Comparison of ENCODE assay signal across 9 mouse cellular contexts in the genomic region with DNA sequence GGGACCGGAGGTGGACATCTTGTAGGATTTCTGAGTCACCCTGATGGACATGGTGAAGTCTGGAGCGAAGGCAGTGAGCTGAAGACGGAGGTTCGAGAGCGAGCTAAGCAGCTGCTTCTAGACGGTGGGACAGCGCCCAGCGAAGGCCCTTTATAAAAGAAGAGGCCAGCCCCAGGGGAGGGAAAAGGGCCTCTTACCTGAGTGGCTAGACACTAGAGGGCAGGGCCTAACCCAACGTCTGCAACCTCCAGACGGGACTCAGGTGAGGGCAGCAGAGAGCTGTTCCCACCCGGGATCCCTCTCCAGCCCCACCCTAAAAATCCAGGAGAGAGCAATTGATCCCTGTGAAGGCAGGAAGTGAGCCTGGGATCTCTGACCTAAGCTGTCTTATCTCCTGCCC. TPM values are rescaled to one million over a fixed set of nuclear protein-coding genes. Genes with fewer than 3 reads are reported as not detected.
DNase-seq lines count a peak whose midpoint lies in the region; ATAC-seq lines count a peak whose summit lies in the region.
"Had no signal": no experiment of that assay in that cellular context is flagged by ENCODE, and none has a peak within 500 bp of the region (broad histone marks: within the 10 kb centered on the region; RNA-seq: fewer than 3 reads in every experiment).

A gene (minus strand): TSS at position 294 of the 400 bp plus-strand sequence.

- no peak within 1 kb of the TSS for H3K27ac ChIP-seq in heart, embryonic 12.5 days (ENCODE audit: poor library complexity, severe bottlenecking)
- H3K27ac ChIP-seq in hindbrain, embryonic 11.5 days (ENCODE audit: low read depth, low read length), result no peak within 1 kb of the TSS
- no peak within 1 kb of the TSS for H3K27ac ChIP-seq in limb, embryonic 13.5 days
- no peak within 1 kb of the TSS for H3K27ac ChIP-seq in midbrain, embryonic 16.5 days (ENCODE audit: low read length)

- H3K9me3 ChIP-seq in heart, embryonic 12.5 days (replicated peaks), result no peaks in the 10 kb centered on the region
- no peaks in the 10 kb centered on the region for H3K9me3 ChIP-seq in hindbrain, embryonic 11.5 days (ENCODE audit: control insufficient read depth, low read length)
- no peaks in the 10 kb centered on the region for H3K9me3 ChIP-seq in limb, embryonic 13.5 days
- H3K9me3 ChIP-seq in midbrain, embryonic 16.5 days (replicated peaks; ENCODE audit: control insufficient read depth, low read length, poor library complexity, severe bottlenecking), result no peaks in the 10 kb centered on the region
- H3K9me3 ChIP-seq: G1E had no signal

- H3K4me3 ChIP-seq in heart, embryonic 12.5 days, result peak within 1 kb of the TSS; percentile 50
- peak within 1 kb of the TSS; percentile 23 for H3K4me3 ChIP-seq in hindbrain, embryonic 11.5 days (ENCODE audit: low read depth, low read length)
- peak within 1 kb of the TSS; percentile 39 for H3K4me3 ChIP-seq in limb, embryonic 13.5 days
- no peak within 1 kb of the TSS; the same call in 1 of the 2 replicates for H3K4me3 ChIP-seq in midbrain, embryonic 16.5 days (ENCODE audit: low read depth, low read length)

- no peak for ATAC-seq in heart, embryonic 12.5 days (ENCODE audit: insufficient number of reproducible peaks, low FRiP score)
- ATAC-seq in hindbrain, embryonic 11.5 days (ENCODE audit: low FRiP score), result no peak
- ATAC-seq in limb, embryonic 13.5 days (ENCODE audit: low FRiP score, low read depth), result no peak
- no peak for ATAC-seq in midbrain, embryonic 16.5 days

- H3K4me1 ChIP-seq in heart, embryonic 12.5 days (replicated peaks), result peaks cover 19% of the 10 kb centered on the region
- H3K4me1 ChIP-seq in hindbrain, embryonic 11.5 days (replicated peaks; ENCODE audit: control insufficient read depth, insufficient read depth, low read length), result 0 out of 2 replicates have a peak, but pooled peaks cover 2% of the 10 kb centered on the region
- H3K4me1 ChIP-seq in limb, embryonic 13.5 days, result peaks cover 31% of the 10 kb centered on the region
- H3K4me1 ChIP-seq in midbrain, embryonic 16.5 days (ENCODE audit: control insufficient read depth, insufficient read depth, low read length), result peaks cover 17% of the 10 kb centered on the region

- no peak for DNase-seq in heart, postnatal 36 days
- DNase-seq in hindbrain, embryonic 11.5 days (ENCODE audit: low spot score), result no peak
- DNase-seq in right cerebral cortex, postnatal 14 days, result no peak
- DNase-seq in layer of hippocampus, adult 9-10 months (ENCODE audit: low spot score), result no peak
- DNase-seq in layer of hippocampus, postnatal 25 days (ENCODE audit: extremely low spot score in 1 of 2, low spot score in 1 of 2), result no peak

- H3K27me3 ChIP-seq in heart, embryonic 12.5 days (replicated peaks), result peaks cover 44% of the 10 kb centered on the region
- H3K27me3 ChIP-seq in hindbrain, embryonic 11.5 days (ENCODE audit: control insufficient read depth, insufficient read depth, low read length), result peaks cover 32% of the 10 kb centered on the region
- peaks cover 69% of the 10 kb centered on the region for H3K27me3 ChIP-seq in limb, embryonic 13.5 days
- H3K27me3 ChIP-seq in midbrain, embryonic 16.5 days (ENCODE audit: control insufficient read depth, insufficient read depth, low read depth, low read length), result peaks cover 37% of the 10 kb centered on the region

- peak within 1 kb of the TSS; percentile 73 for H3K9ac ChIP-seq in heart, embryonic 12.5 days
- 0 out of 2 replicates have a peak within 1 kb of the TSS, but pooled peaks have one; percentile 42 for H3K9ac ChIP-seq in hindbrain, embryonic 11.5 days (ENCODE audit: low read depth, low read length)
- peak within 1 kb of the TSS; percentile 61 for H3K9ac ChIP-seq in limb, embryonic 13.5 days
- no peak within 1 kb of the TSS for H3K9ac ChIP-seq in midbrain, embryonic 16.5 days (ENCODE audit: low read depth, low read length)

- H3K36me3 ChIP-seq in heart, embryonic 12.5 days, result no peaks in the 10 kb centered on the region
- H3K36me3 ChIP-seq in hindbrain, embryonic 11.5 days (ENCODE audit: control insufficient read depth, insufficient read depth, low read length), result no peaks in the 10 kb centered on the region
- no peaks in the 10 kb centered on the region for H3K36me3 ChIP-seq in limb, embryonic 13.5 days
- H3K36me3 ChIP-seq in midbrain, embryonic 16.5 days (ENCODE audit: control insufficient read depth, insufficient read depth, low read length), result no peaks in the 10 kb centered on the region
- H3K36me3 ChIP-seq: G1E had no signal

- WGBS in heart, embryonic 12.5 days, result 14% methylated on average over 11 of the region's 11 CpGs
- 12% methylated on average over 11 of the region's 11 CpGs for WGBS in hindbrain, embryonic 11.5 days
- 23% methylated on average over 11 of the region's 11 CpGs for WGBS in limb, embryonic 13.5 days
- WGBS in midbrain, embryonic 16.5 days, result 20% methylated on average over 10 of the region's 11 CpGs

- peak within 1 kb of the TSS; percentile 70 for H3K4me2 ChIP-seq in heart, embryonic 12.5 days
- peak within 1 kb of the TSS; percentile 45 for H3K4me2 ChIP-seq in hindbrain, embryonic 11.5 days (replicated peaks; ENCODE audit: low read depth, low read length)
- peak within 1 kb of the TSS; percentile 63 for H3K4me2 ChIP-seq in limb, embryonic 13.5 days (replicated peaks)
- H3K4me2 ChIP-seq in midbrain, embryonic 16.5 days (ENCODE audit: low read length), result peak within 1 kb of the TSS; percentile 42

- intact Hi-C loops in heart, postnatal 36 days (cut with DNase I), result no loop called here

RNA-seq across cellular contexts. Expression of the gene that starts here (rescaled TPM):
- 20.1 and 27.2 TPM in 2 replicates for polyA plus RNA-seq in heart, embryonic 12.5 days (2016; fragmentation: Nextera tagmentation; extraction: Ambion mirVana)
- total RNA-seq in heart, postnatal 36 days (2021), result 1 to 10 TPM; 1.4 to 2.5 TPM
- polyA plus RNA-seq in hindbrain, embryonic 11.5 days (2014; fragmentation: Nextera tagmentation; extraction: Ambion mirVana), result 22.4 and 27.8 TPM in 2 replicates
- 7.3 and 7.8 TPM in 2 replicates for polyA plus RNA-seq in limb, embryonic 13.5 days (2015; fragmentation: Nextera tagmentation; extraction: Ambion mirVana)
- 2.2 TPM in 2 replicates for polyA plus RNA-seq in midbrain, embryonic 16.5 days (2015; fragmentation: Nextera tagmentation; extraction: Ambion mirVana)
- under 1 TPM in 1 of 2 experiments, not detected in 1; 0.19 TPM for total RNA-seq in layer of hippocampus, postnatal 25 days (2021)
- total RNA-seq: G1E had no signal
- polyA plus RNA-seq: G1E had no signal
